Mouse (Mus musculus): ENCODE measurements around the gene Cyp2d22.

Cyp2d22 gene

GRCm38 (mm10) chr15:82346580-82347302, 33.3 kb downstream of the Cyp2d22 start:
- DNase-seq (ENCODE audit: low read depth), result no peak

GRCm38 (mm10) chr15:82345820-82346470, 34.1 kb downstream of the Cyp2d22 start:
- peak; percentile 97 for DNase-seq (ENCODE audit: low read depth)

GRCm38 (mm10) chr15:82344971-82345370, 35.1 kb downstream of the Cyp2d22 start:
- no peak for DNase-seq (ENCODE audit: low read depth)

GRCm38 (mm10) chr15:82343368-82344287, 36.4 kb downstream of the Cyp2d22 start:
- DNase-seq (ENCODE audit: low read depth), result no peak

GRCm38 (mm10) chr15:82342543-82342935, 37.5 kb downstream of the Cyp2d22 start:
- no peak for DNase-seq (ENCODE audit: low read depth)

- peak; percentile 91 for DNase-seq (ENCODE audit: low read depth)
Observed at GRCm38 (mm10) chr15:82341675-82342542, 38.2 kb downstream of the Cyp2d22 start.

- DNase-seq (ENCODE audit: low read depth), result no peak
Observed at GRCm38 (mm10) chr15:82341036-82341501, 39.0 kb downstream of the Cyp2d22 start.

GRCm38 (mm10) chr15:82340414-82341035, 39.5 kb downstream of the Cyp2d22 start:
- no peak for DNase-seq (ENCODE audit: low read depth)

GRCm38 (mm10) chr15:82339634-82340254, 40.3 kb downstream of the Cyp2d22 start:
- DNase-seq (ENCODE audit: low read depth), result no peak

GRCm38 (mm10) chr15:82339150-82339549, 40.9 kb downstream of the Cyp2d22 start:
- no peak for DNase-seq (ENCODE audit: low read depth)

- peak; percentile 99 for DNase-seq (ENCODE audit: low read depth)
Observed at GRCm38 (mm10) chr15:82338593-82339112, 41.4 kb downstream of the Cyp2d22 start, which contains the start of the genes Naga, Pheta2 and Smdt1. Gene Naga (minus strand): TSS chr15:82338925. Gene Pheta2 (plus strand): TSS chr15:82338942. Gene Smdt1 (plus strand): TSS chr15:82338959.

- no peak for DNase-seq (ENCODE audit: low read depth)
Observed at GRCm38 (mm10) chr15:82337875-82338274, 42.2 kb downstream of the Cyp2d22 start.

GRCm38 (mm10) chr15:82336629-82337028, 43.4 kb downstream of the Cyp2d22 start:
- DNase-seq (ENCODE audit: low read depth), result no peak

- no peak for DNase-seq (ENCODE audit: low read depth)
Observed at GRCm38 (mm10) chr15:82335194-82335593, 44.9 kb downstream of the Cyp2d22 start.

GRCm38 (mm10) chr15:82325382-82325781, 54.7 kb downstream of the Cyp2d22 start:
- no peak for DNase-seq (ENCODE audit: low read depth)

- no peak for DNase-seq (ENCODE audit: low read depth)
Observed at GRCm38 (mm10) chr15:82322195-82322594, 57.9 kb downstream of the Cyp2d22 start.
